Mouse (Mus musculus) lung, postnatal 0 days (tissue): ENCODE data around the gene Srp54a.

ENCODE experiments used
- CTCF ChIP-seq: IDR thresholded peaks from 2 replicates; pipeline ENCODE4 v1.5.1; 2016; ENCODE audit warnings: antibody characterized with exemption, mild to moderate bottlenecking
- EP300 ChIP-seq: IDR thresholded peaks from 2 replicates; pipeline ENCODE4 v1.6.1; 2016; ENCODE audit warnings: antibody characterized with exemption, mild to moderate bottlenecking, control low read depth

DNA sequence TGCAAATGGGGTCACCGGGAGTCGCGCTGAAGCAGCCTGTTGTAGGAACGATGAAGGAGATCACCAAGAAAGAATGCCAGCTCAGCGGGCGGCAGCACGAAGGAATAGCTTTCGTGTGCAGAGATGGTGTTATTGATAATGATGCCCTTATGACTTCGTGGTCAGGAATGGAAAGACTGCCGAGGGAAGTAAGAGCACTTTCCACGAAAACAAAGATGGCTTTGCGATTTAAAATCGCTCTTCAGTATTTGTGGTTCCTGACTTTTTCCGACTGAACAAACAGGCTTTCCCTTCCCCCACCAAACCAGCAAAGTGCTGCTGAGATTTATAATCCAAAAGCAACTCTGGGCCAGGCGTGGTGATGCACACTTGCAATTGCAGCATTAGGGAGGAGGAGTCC is 39.1 kb upstream of the Srp54a start:
- TF ChIP-seq CTCF (no peak), EP300 (no peak)
